Comparison of ENCODE assay signal across 8 mouse cellular contexts in genomic region chr6:112191032-112191431, GRCm38 (mm10).
DNase-seq lines count a peak whose midpoint lies in the region; ATAC-seq and TF ChIP-seq lines count a peak whose summit lies in the region.

No protein-coding gene starts in this region.

- no peak for TF ChIP-seq POLR2A in kidney, adult 2 months (IDR thresholded peaks at IDR 0.05; ENCODE audit: low read depth, low read length)

- WGBS in kidney, embryonic 16.5 days = 38% methylated on average over 6 of the region's 6 CpGs
- WGBS in forebrain, embryonic 11.5 days = 45% methylated on average over 6 of the region's 6 CpGs
- 47% methylated on average over 6 of the region's 6 CpGs for WGBS in kidney, adult 2 months
- 36% methylated on average over 6 of the region's 6 CpGs for WGBS in midbrain, postnatal 0 days

- no peak overlapping the region for H3K4me2 ChIP-seq in kidney, embryonic 16.5 days (replicated peaks; ENCODE audit: low read depth, low read length)
- H3K4me2 ChIP-seq in forebrain, embryonic 11.5 days (ENCODE audit: low read depth, low read length, severe bottlenecking) = no peak overlapping the region
- no peak overlapping the region for H3K4me2 ChIP-seq in midbrain, postnatal 0 days (ENCODE audit: low read depth, low read length, poor library complexity, severe bottlenecking)

- DNase-seq in kidney, adult 11 months = peak; percentile 25
- DNase-seq in adrenal gland, postnatal 4 days (ENCODE audit: low spot score in 2 of 2) = peak; percentile 25 to 30
- DNase-seq in forebrain, embryonic 11.5 days (ENCODE audit: low spot score) = peak; percentile 84
- peak; percentile 63 for DNase-seq in kidney, adult 2 months
- DNase-seq in left cerebral cortex, postnatal 36 days (ENCODE audit: low spot score in 2 of 2) = peak; percentile 53 to 78
- DNase-seq in midbrain, postnatal 0 days (ENCODE audit: low spot score) = peak; percentile 79

- H3K36me3 ChIP-seq in kidney, embryonic 16.5 days (ENCODE audit: insufficient read depth, low read length) = no peaks in the 10 kb centered on the region
- no peaks in the 10 kb centered on the region for H3K36me3 ChIP-seq in forebrain, embryonic 11.5 days (ENCODE audit: control insufficient read depth, insufficient read depth, low read length)
- no peaks in the 10 kb centered on the region for H3K36me3 ChIP-seq in kidney, adult 2 months (ENCODE audit: control insufficient read depth, insufficient read depth, low read length)
- no peaks in the 10 kb centered on the region for H3K36me3 ChIP-seq in midbrain, postnatal 0 days (ENCODE audit: insufficient read depth, low read length)

- intact Hi-C loops in left cerebral cortex, postnatal 36 days (cut with DNase I) = no loop called here

- H3K4me1 ChIP-seq in kidney, embryonic 16.5 days (ENCODE audit: insufficient read depth, low read length) = no peaks in the 10 kb centered on the region
- no peaks in the 10 kb centered on the region for H3K4me1 ChIP-seq in forebrain, embryonic 11.5 days (replicated peaks; ENCODE audit: control insufficient read depth, insufficient read depth, low read length)
- no peaks in the 10 kb centered on the region for H3K4me1 ChIP-seq in kidney, adult 2 months (ENCODE audit: control insufficient read depth, insufficient read depth, low read length)
- H3K4me1 ChIP-seq in midbrain, postnatal 0 days (ENCODE audit: insufficient read depth, low read length) = no peaks in the 10 kb centered on the region

- H3K27me3 ChIP-seq in kidney, embryonic 16.5 days (ENCODE audit: insufficient read depth, low read length) = no peaks in the 10 kb centered on the region
- no peaks in the 10 kb centered on the region for H3K27me3 ChIP-seq in forebrain, embryonic 11.5 days (ENCODE audit: control insufficient read depth, insufficient read depth, low read length)
- no peaks in the 10 kb centered on the region for H3K27me3 ChIP-seq in kidney, adult 2 months (replicated peaks; ENCODE audit: control insufficient read depth, insufficient read depth, low read length)
- H3K27me3 ChIP-seq in midbrain, postnatal 0 days (ENCODE audit: insufficient read depth, low read length) = no peaks in the 10 kb centered on the region

- no peak overlapping the region for H3K27ac ChIP-seq in kidney, embryonic 16.5 days (ENCODE audit: low read length)
- no peak overlapping the region for H3K27ac ChIP-seq in forebrain, embryonic 11.5 days (ENCODE audit: low read depth, low read length)
- no peak overlapping the region for H3K27ac ChIP-seq in kidney, adult 2 months (ENCODE audit: insufficient read depth, low read depth, low read length)
- H3K27ac ChIP-seq in midbrain, postnatal 0 days (ENCODE audit: low read depth, low read length) = no peak overlapping the region

- TF ChIP-seq CTCF in kidney, adult 2 months (conservative IDR thresholded peaks at IDR 0.05; ENCODE audit: insufficient read depth, insufficient read length, low read depth, low read length) = peak; percentile 81
- TF ChIP-seq CTCF in midbrain, postnatal 0 days (IDR thresholded peaks at IDR 0.05) = peak; percentile 97

- ATAC-seq in kidney, embryonic 16.5 days (ENCODE audit: low FRiP score, low TSS enrichment) = no peak; the same call in 1 of the 2 replicates
- ATAC-seq in forebrain, embryonic 11.5 days (replicated peaks; ENCODE audit: low FRiP score) = peak; percentile 63
- no peak for ATAC-seq in midbrain, postnatal 0 days (ENCODE audit: low FRiP score)
- no peak for ATAC-seq in erythroblast, adult 5-6 weeks (replicated peaks; ENCODE audit: low FRiP score, poor library complexity, severe bottlenecking)

- H3K4me3 ChIP-seq in kidney, embryonic 16.5 days (ENCODE audit: low read length) = no peak overlapping the region
- H3K4me3 ChIP-seq in forebrain, embryonic 11.5 days (ENCODE audit: low read depth, low read length) = no peak overlapping the region
- H3K4me3 ChIP-seq in kidney, adult 2 months (ENCODE audit: insufficient read depth, low read depth, low read length) = no peak overlapping the region
- H3K4me3 ChIP-seq in midbrain, postnatal 0 days (ENCODE audit: low read depth, low read length) = no peak overlapping the region

- no peaks in the 10 kb centered on the region for H3K9me3 ChIP-seq in kidney, embryonic 16.5 days (ENCODE audit: low read length)
- no peaks in the 10 kb centered on the region for H3K9me3 ChIP-seq in forebrain, embryonic 11.5 days (ENCODE audit: control insufficient read depth, low read length)
- H3K9me3 ChIP-seq in midbrain, postnatal 0 days (ENCODE audit: low read length) = no peaks in the 10 kb centered on the region

- no peak overlapping the region for H3K9ac ChIP-seq in kidney, embryonic 16.5 days (replicated peaks; ENCODE audit: low read length)
- H3K9ac ChIP-seq in forebrain, embryonic 11.5 days (ENCODE audit: low read length) = no peak overlapping the region
- no peak overlapping the region for H3K9ac ChIP-seq in midbrain, postnatal 0 days (replicated peaks; ENCODE audit: low read length, poor library complexity, severe bottlenecking)

Comparison
In these comparisons a context has a peak if more than half of its experiments do, and no peak if none do; other contexts are left out.
1. DNase-seq: peak in every context shown above with its lines; median percentile 84 in forebrain, embryonic 11.5 days; 79 in midbrain, postnatal 0 days; 66 in left cerebral cortex, postnatal 36 days; 63 in kidney, adult 2 months; 28 in adrenal gland, postnatal 4 days; 25 in kidney, adult 11 months.